Mouse (Mus musculus): ENCODE results near the gene Erc2.

GRCm38 (mm10) chr14:28480866-28481265 is 858.6 kb downstream of the Erc2 start:
- no peak for TF ChIP-seq CTCF (conservative IDR thresholded peaks at IDR 0.05; ENCODE audit: low read length)
- no peak for TF ChIP-seq NANOG (IDR thresholded peaks at IDR 0.05; ENCODE audit: borderline replicate concordance, low read length)
- TF ChIP-seq POU5F1 (IDR thresholded peaks at IDR 0.05; ENCODE audit: borderline replicate concordance, low read length), result no peak

All from E14TG2a.4 (cell line).